Mouse (Mus musculus) thymus, adult 2 months (tissue): Measurements from ENCODE around the gene Apopt1. TPM values are rescaled to one million over a fixed set of nuclear protein-coding genes. Genes with fewer than 3 reads are reported as not detected.

ENCODE experiments used
- DNase-seq: peaks from one replicate; pipeline ENCODE4 v3.0.0; 2021
- H3K27ac ChIP-seq: fragments of 200-500 bp; 2 replicates; pipeline ENCODE4 v1.5.1; 2012; ENCODE audit warnings: low read length, control low read depth; ENCODE audit not compliant: control insufficient read depth, insufficient read depth
- H3K27me3 ChIP-seq: fragments of 200-500 bp; 2 replicates; pipeline ENCODE4 v1.6.1; 2012; ENCODE audit warnings: mild to moderate bottlenecking, low read length, moderate library complexity, mixed read lengths; ENCODE audit not compliant: control insufficient read depth, insufficient read depth
- H3K36me3 ChIP-seq: fragments of 200-500 bp; 2 replicates; pipeline ENCODE4 v1.6.1; 2012; ENCODE audit warnings: mild to moderate bottlenecking, low read length, moderate library complexity; ENCODE audit not compliant: control insufficient read depth, insufficient read depth
- H3K4me1 ChIP-seq: fragments of 200-500 bp; replicated peaks from 2 replicates; pipeline ENCODE4 v1.6.1; 2012; ENCODE audit warnings: low read length; ENCODE audit not compliant: control insufficient read depth, insufficient read depth
- H3K4me3 ChIP-seq: fragments of 200-500 bp; 2 replicates; pipeline ENCODE4 v1.5.1; 2012; ENCODE audit warnings: mild to moderate bottlenecking, low read length, control low read depth, moderate library complexity; ENCODE audit not compliant: control insufficient read depth, insufficient read depth
- CTCF ChIP-seq: fragments of 200-500 bp; IDR thresholded peaks from 2 replicates; pipeline ENCODE4 v1.5.1; 2012; ENCODE audit warnings: mild to moderate bottlenecking, control low read depth, low read length, moderate library complexity, borderline replicate concordance; ENCODE audit not compliant: control insufficient read depth, poor library complexity, insufficient read depth; ENCODE audit errors: extremely low read depth
- POLR2A ChIP-seq: fragments of 200-500 bp; IDR thresholded peaks from 2 replicates; pipeline ENCODE4 v1.6.1; 2012; ENCODE audit warnings: mild to moderate bottlenecking, low read length, control low read depth, moderate library complexity; ENCODE audit not compliant: control insufficient read depth, poor library complexity, insufficient read depth; ENCODE audit errors: extremely low read depth
- WGBS: fragments of 180-500 bp; shearing (Covaris S2); methylation state at CpG from one replicate; pipeline ENCODE4 v1.1.7; 2018; 5-methylcytosine and 5-hydroxymethylcytosine counted together
- polyA plus RNA-seq: library from polyadenylated mRNA; depleted of rRNA; stranded (reverse); fragments of >200 nt; gene quantifications from 2 replicates; pipeline ENCODE4 v1.2.3, GENCODE M21; 2012

Apopt1 gene
- polyA plus RNA-seq, 1 experiment: 32.3 TPM

DNA sequence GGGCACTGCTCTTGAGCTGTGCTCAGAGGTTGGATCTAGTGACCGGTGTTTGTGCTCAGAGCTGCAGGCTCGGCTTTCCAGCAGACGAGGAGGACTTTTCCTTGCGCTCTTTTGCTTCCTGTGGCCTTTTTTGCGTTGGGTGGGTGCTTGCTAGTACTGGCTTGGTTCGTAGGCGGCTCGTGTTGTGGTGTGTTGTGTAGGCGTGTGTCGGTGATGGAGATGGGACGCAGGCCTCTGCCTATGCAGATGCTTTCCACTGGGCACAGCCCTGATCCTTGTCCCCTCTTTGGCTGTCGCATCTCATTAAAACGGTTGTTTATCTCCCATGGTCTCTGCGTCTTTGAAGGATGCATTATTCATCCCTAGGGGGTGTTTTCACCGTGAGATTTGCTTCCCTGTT lies 61.8 kb downstream of the Apopt1 start:
- peaks cover under 1% of the 10 kb centered on the region; the same call in 1 of the 2 replicates for H3K4me1 ChIP-seq
- no peak overlapping the region for H3K27ac ChIP-seq
- H3K36me3 ChIP-seq: peaks cover 54% of the 10 kb centered on the region
- WGBS: 96% methylated on average over 15 of the region's 15 CpGs
- H3K4me3 ChIP-seq: no peak overlapping the region
- no peak for TF ChIP-seq POLR2A
- no peak for TF ChIP-seq CTCF
- no peaks in the 10 kb centered on the region for H3K27me3 ChIP-seq
- no peak for DNase-seq

DNA sequence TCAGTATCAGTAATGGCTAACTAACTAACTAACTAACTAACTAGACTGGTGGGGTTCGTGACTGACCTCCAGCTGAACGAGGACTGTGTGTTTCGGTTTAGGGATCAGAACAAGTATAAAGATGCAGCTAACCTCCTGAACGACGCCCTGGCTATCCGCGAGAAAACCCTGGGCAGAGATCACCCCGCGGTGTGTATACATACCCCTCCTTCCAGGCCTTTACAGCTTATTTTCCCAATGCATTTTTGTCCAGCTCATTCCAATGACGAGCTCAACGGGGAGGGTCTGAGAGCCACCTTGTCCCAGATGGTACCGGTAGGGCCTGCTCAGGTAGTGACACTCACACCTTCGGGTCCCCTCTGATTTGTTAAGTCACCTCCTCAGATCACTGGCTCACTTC lies 64.9 kb downstream of the Apopt1 start:
- Histone ChIP-seq H3K27ac (no peak overlapping the region), H3K27me3 (no peaks in the 10 kb centered on the region), H3K4me1 (no peaks in the 10 kb centered on the region), H3K36me3 (peaks cover 73% of the 10 kb centered on the region), H3K4me3 (no peak overlapping the region)
- no peak for TF ChIP-seq CTCF
- TF ChIP-seq POLR2A: no peak
- no peak for DNase-seq
- WGBS: 98% methylated on average over 13 of the region's 13 CpGs

DNA sequence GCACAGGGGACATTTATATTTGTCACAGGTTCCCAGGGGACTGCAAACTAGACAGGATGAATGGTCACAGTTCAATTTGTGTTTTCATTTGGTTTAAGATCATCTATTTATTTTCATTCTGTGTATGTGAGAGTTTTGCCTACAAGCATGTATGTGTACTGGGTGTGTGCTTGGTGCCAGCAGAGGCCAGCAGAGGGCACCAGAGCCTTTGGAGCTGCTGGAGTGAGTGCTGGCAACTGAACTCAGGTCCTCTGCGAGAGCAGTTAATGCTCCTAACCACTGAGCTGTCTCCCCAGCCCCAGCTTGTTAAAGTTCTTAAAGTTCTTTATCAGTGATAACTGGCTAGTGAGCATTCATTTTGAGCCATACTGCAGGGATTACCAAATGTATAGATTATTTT lies 66.5 kb downstream of the Apopt1 start:
- Histone ChIP-seq H3K36me3 (peaks cover 71% of the 10 kb centered on the region), H3K27me3 (no peaks in the 10 kb centered on the region), H3K4me1 (no peaks in the 10 kb centered on the region), H3K27ac (no peak overlapping the region), H3K4me3 (no peak overlapping the region)
- DNase-seq: peak; percentile 13
- WGBS: 100% methylated on average over 1 of the region's 1 CpGs
- no peak for TF ChIP-seq POLR2A
- TF ChIP-seq CTCF: no peak

GRCm38 (mm10) chr12:111785174-111785573 lies 72.1 kb downstream of the Apopt1 start:
- TF ChIP-seq POLR2A (no peak), CTCF (no peak)
- no peak for DNase-seq
- no peak overlapping the region for H3K27ac ChIP-seq
- H3K4me1 ChIP-seq: no peaks in the 10 kb centered on the region
- 89% methylated on average over 15 of the region's 15 CpGs for WGBS
- H3K4me3 ChIP-seq: no peak overlapping the region
- no peaks in the 10 kb centered on the region for H3K27me3 ChIP-seq
- peaks cover 67% of the 10 kb centered on the region for H3K36me3 ChIP-seq

- Histone ChIP-seq H3K36me3 (peaks cover 52% of the 10 kb centered on the region), H3K4me1 (no peaks in the 10 kb centered on the region), H3K27me3 (no peaks in the 10 kb centered on the region), H3K4me3 (no peak overlapping the region), H3K27ac (no peak overlapping the region)
- 99% methylated on average over 6 of the region's 6 CpGs for WGBS
- DNase-seq: no peak
- TF ChIP-seq POLR2A (no peak), CTCF (no peak)
Measured at GRCm38 (mm10) chr12:111787015-111787414, 74.0 kb downstream of the Apopt1 start.

DNA sequence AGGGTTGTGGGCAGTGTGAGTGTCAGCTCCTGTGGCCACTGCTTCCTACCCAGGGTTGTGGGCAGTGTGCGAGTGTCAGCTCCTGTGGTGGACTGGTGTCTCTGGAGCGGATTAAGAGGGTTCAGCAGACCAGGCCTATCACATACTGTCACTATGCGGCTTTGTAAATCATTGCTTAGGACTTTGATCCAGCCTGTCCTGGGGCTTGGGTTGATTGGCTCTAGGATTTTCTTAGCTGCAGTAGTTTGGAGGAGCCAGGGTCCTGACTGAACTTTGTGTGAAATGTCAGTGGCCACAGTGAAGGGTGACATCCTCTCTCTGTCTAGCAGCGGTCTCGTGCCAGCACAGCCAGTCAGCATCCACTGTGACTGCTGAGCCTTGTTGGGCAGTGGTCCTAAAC lies 77.0 kb downstream of the Apopt1 start:
- no peak for DNase-seq
- Histone ChIP-seq H3K4me1 (no peaks in the 10 kb centered on the region), H3K36me3 (peaks cover 47% of the 10 kb centered on the region), H3K27ac (no peak overlapping the region), H3K4me3 (no peak overlapping the region), H3K27me3 (no peaks in the 10 kb centered on the region)
- TF ChIP-seq POLR2A (no peak), CTCF (no peak)
- WGBS: 97% methylated on average over 5 of the region's 5 CpGs

DNA sequence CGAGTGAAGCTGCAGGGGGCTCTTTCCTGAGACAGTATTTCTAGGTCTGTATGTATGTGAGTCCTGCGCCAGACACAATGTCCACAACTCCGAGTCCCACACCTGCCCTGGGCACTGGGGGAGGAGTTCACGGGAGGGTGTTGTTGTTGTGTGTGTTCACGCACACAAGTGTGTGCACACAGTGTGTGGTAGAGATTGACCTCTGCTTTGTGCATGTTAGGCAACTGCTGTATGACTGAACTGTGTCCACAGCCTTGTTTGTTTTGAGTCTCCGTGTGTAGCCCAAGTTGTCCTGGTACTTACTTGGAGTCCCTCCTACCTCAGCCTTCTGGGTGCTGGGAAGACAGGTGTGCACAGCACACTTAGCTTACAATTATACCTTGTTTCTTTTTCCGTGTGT lies 77.6 kb downstream of the Apopt1 start:
- DNase-seq: no peak
- no peak overlapping the region for H3K4me3 ChIP-seq
- no peaks in the 10 kb centered on the region for H3K27me3 ChIP-seq
- H3K36me3 ChIP-seq: peaks cover 42% of the 10 kb centered on the region
- WGBS: 95% methylated on average over 7 of the region's 7 CpGs
- H3K4me1 ChIP-seq: no peaks in the 10 kb centered on the region
- TF ChIP-seq CTCF (no peak), POLR2A (no peak)
- H3K27ac ChIP-seq: no peak overlapping the region
